Mouse (Mus musculus) T-helper 1 cell (primary cell): Measurements from ENCODE around the gene Tmem256.
"Not testable (repeated sequence)": the region's sequence is repeated elsewhere in the genome, so short reads cannot be mapped to it uniquely, and the experiment has no call there.

Source experiments
- in situ Hi-C: fragments of 300-600 bp; cut with MboI, MseI; formaldehyde crosslinking; loops from one replicate; pipeline ENCODE4 v1.15.1; 2025; ENCODE audit warnings: high pct_unique_total_duplicates

The Tmem256 gene

DNA sequence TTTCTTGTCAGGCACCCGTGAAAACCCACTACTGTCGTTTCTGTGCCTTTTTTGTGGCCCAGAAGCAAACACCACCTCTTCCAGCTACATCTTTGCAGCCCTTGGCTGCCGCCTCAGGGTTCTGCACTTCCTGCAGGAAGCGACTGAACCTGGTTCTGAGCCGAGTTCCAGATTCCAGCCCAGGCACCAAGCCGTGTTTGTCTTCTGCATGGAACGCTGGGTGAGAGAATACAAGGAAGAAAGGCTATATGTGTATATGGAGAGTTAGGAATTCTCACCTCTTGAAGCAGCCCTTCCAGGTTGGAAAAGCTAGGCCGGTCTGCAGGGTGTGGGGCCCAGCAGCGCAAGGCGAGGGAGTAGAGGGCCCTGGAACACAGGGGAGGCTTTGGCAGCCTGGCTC is 16.4 kb downstream of the Tmem256 start:
- in situ Hi-C loops, result no loop called here

DNA sequence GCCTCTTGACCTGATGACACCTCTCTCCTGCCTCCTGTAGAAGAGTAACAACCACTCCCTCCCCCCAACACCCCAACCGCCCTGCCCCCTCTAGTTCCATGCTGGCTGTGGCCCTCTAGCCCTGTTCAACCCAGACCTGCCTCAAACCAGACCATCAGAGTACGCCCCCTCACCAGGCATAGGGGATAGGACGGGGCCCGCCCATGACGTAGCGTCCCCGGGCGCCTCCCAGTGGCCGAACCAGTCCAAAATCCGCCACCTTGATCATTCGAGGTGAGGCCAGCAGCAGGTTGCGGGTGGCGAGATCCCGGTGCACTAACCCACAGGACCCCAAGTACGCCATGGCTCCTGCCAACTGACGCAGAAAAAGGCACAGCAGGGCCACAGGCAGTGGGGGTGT is 17.0 kb downstream of the Tmem256 start:
- in situ Hi-C loops, result no loop called here

DNA sequence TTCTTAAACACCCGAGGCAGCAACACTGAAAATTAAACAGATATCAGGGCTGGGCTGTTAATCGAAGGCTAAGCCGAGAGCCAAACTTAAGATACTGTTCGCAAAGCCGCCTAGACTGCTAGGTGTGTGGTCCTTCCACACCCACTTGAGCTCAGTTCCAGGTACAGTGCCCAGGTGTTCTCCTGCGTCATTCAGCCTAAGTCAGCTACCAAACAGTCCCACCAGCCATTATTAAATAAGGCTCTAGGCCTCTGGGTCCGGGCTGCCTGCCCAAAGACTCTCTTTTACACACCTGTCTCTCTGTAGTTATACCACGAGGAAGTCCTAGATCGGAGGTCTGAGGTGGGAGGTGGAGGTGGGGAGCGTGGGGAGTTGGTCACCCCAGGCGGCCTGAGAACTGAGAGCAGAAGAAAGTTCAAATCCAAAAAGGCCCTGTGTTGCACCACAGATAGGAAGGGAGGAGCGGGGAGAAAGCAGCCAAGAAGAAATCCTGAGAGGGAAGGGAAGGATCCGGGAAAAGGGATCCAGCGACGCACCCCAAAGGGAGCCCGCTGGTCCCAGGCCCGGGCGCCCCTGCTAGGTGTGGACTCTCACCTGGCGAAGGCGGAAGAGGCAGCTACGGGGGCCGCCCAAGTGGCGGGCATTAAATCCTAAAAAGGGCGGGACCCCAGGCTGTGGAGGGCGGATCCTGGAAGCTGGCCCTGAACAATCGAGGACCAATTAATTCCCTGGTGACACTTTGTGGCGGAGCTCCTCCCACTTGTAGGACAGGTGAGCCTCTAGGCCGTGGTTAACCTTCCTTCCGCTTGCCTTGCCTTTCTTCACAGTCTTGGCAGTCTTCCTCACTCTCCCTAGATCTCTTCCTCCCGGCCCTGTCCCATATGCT is 20.0 kb downstream of the Tmem256 start, which contains the start of gene Tnk1:
Tnk1 (minus strand) TSS at position 618 of the 886 bp plus-strand sequence.
- in situ Hi-C loops, result no loop called here

DNA sequence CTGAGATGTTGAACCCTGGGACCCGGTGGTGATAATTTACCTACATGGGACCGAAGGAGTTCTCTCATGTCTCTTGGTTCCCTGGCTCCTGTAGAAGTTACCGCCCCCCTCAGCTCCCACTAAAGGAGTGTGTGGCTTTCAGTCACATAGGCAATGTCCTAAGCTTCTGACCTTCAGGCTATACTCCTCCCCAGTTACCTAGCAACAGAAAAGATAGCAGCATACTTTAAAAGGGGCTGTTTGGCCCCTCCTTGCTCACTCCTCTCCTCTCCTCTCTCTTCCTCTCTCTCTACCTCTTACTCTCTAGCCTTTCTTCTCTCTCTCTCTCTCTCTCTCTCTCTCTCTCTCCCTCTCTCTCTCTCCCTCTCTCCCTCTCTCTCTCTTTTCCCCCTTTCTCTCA is 25.4 kb downstream of the Tmem256 start:
- in situ Hi-C loops, result not testable (repeated sequence)

DNA sequence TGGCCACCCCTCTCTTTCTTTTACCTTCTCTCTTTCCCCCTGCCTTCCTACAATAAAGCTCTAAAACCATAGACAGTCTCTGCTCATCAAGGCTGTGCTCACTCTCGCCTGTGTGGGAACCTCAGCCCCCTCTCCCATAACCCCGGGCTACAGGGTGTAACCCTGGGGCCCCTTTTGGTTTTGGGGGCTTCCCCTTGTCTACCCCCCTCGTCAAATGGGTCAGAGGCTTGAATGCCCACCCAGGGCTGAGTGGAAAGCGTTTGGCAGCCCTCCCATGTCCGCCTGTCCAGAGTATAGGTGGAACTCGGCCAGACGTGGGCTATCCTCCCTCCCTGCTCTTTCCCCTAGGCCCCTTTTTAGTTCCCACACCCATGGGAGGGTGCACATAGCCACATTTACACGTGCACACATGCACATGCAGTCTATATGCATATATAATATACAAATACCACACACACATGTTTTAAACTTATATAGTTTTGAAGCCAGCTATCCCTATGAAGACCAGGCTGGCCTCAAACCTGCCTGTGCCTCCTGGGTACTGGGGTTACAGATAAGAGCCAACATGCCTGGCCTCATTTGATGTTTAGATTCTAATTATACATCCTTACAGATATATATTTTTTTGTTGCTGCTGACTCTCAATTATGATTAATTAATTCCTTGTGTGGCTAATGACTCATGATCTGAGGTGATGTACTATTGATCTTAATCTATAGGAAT is 26.0 kb downstream of the Tmem256 start:
- in situ Hi-C loops, result no loop called here

DNA sequence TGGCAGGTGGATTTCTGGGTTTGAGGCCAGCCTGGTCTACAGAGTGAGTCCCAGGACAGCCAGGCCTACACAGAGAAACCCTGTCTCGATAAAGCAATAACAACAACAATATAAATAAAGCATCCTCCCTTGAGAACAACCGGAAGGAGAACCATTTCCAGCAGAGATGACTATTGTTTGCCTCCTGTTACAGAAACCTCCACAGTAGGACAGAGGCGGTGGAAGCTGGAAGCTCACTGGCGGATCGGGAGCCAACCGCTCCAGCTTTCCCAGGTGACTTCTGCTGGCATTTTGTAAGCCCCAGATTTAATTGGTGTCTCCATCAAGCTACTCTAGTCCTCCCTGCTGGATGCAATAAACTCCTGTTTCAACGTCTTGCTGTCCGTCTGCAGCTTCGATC is 27.2 kb downstream of the Tmem256 start:
- in situ Hi-C loops, result no loop called here

DNA sequence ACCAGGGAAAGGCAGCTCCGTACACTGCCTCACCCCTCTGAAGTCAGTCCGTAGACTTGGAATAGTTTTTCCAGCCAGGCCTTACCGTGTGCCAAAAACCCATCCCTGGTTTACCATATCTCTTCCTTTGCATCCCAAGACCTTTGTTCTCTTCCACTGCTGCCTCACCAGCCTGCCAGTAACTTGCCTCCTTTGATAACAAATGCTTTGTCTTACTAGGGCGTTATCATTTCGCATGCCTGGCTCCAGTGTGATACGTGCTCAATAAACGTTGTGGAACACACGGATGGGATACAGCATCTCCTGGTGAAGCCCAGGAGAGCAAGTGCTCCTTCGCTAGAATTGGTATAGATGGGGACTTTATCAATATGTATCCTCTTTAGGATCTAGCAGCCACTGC is 29.0 kb downstream of the Tmem256 start:
- in situ Hi-C loops, result no loop called here

DNA sequence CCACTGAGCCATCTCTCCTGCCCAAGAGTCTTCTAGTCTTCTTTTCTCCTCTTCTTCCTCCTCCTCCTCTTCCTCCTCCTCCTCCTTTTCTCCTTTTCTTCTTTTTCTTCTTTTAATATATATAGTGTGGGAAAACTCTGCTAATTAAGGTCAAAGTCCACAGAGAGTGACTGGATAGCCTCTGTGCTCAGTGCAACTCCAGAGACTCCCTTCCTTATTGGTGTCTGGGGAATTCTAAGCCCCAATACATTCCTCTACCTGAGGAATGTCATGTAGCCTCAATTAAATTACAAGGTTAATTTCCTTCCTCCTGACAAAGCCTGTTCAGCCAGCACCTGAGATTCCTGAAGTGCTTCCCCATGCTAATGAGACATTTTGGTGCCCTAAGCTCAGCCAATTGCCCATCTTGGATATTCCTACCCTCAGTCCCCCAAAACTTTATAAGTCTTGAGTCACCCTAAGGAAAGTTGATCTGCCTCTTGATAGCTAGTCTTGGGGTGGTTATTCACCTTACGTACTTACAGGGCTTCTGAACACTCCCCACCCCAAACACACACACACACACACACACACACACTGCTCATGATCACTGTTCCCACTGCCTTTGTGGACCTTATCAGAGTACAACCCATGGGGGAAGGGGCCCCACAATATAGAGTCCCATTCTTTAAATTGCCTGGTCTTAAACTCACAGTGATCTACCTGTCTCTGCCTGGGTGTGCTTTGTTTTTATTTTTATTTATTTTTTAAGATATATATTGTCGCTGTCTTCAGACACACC is 32.2 kb downstream of the Tmem256 start:
- in situ Hi-C loops, result no loop called here

DNA sequence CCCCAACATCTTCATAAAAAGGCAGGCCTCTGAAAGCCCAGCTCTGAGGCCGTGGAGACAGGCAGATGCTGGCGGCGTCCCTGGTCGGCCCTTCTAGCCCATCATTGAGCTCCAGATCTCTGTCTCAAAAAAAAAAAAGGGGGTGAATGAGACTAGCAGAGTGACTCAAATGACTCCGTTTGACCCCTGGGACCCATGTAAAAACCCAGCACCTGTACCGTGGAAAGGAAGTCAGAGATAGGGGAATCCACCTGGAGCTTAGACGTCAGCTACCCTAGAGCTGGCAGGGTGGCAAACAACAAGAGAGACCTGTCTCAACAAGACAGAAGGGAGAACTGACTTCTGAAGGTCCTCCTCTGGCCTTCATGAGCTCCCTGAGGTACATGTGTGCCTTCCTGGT is 33.5 kb downstream of the Tmem256 start:
- in situ Hi-C loops, result no loop called here

DNA sequence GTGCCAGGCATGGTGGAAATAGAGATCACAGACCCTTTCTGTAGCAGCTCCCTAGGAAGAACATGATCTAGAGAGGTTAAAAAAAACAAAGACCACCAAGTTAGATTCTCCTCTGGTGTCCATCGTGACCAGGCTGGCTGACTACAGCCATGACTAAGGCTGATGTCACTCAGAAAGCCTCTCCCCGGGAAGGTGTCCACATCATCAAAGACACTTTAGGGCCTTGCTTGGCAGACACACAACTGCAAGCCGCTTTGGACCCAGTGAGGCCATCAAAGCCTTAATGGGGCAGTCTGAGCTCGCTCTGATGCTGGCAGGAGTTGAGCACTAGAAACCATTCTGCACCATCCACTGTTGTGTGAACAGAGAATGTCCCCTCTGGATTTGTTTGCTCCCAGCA is 34.1 kb downstream of the Tmem256 start:
- in situ Hi-C loops, result no loop called here

DNA sequence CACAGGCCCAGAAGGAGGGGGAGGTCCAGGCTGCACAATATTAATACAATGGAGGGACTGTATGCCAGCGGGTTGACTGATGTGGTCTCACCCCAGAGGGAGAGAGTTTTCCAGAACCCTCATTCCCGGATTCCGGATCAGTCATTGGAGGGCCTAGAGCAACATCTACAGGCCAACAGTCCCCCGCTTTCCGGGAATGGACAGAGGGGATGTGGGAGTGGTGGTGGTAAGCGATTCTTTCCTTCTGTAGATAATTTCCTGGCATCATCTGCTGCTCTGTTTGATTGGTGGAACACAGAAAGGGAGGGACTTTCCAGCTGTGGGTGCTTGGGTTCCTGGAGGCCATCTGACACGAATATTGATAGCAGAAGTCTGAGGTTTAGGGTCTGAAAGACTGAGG is 37.9 kb downstream of the Tmem256 start:
- in situ Hi-C loops, result loop anchor here (5.0 kb wide), 2 partner anchors 69 to 149 kb away; partner anchors contain the start of gene Tmem102

DNA sequence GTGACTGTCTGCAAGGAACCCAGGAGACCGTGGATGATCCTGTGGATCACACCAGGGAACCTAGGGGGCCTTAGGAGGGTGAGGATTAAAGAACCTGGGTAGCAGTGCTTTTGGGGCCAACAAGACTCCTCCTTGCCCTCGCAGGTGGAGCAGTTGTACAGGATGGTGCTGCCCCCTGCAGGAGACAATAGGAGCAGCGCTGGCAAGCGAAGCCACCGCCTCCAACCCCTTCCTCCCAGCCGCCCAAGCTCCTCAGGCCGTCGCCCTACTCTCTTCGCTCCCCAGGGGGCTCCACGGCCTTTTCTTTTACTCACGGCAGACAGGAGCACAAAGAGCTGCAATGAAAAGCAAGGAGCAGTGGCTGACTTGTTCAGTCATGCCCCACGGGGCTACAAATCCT is 38.6 kb downstream of the Tmem256 start:
- in situ Hi-C loops, result loop anchor here (5.0 kb wide), 2 partner anchors 70 to 150 kb away; partner anchors contain the start of gene Tmem102

DNA sequence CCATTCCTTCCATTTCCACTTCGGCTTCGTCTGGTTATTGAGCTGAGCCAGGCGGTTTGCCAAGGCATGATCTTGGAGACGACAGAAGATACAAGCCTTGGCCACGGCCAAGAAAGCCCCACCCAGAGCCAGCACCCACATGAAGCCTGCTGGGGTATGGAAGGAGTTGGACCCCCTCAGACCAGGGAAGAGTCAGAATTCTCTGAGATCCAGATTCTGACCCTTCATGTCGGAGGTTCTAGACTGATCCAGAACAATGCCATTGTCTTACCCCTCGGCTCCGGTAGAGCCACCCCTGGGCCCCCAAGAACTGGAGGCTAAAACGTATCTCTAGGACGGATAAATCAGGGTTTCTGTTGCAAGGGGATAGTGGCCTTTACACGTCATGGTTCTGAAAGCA is 39.6 kb downstream of the Tmem256 start, which contains the start of gene Tmem95:
Tmem95 (minus strand) TSS at position 141 of the 400 bp plus-strand sequence.
- in situ Hi-C loops, result loop anchor here (5.0 kb wide), 2 partner anchors 71 to 151 kb away; partner anchors contain the start of gene Tmem102

DNA sequence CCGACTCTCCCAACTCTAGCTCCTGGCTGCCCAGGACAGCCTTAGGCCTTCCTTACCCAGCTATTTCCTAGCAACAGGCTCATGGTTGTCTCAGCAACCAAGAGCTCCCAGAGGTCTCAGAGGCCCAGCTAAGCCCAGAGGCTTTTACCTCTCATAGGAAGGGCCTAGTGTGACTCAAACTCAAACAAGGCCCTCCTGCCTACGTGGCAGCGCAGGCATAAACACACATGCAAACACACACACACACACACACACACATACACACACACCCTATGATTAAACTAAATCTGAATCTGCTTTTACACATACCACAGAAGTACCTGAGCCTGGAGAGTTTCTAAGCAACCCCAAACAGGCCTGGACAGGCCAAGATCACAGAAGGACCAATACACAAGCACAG is 40.1 kb downstream of the Tmem256 start:
- in situ Hi-C loops, result loop anchor here (5.0 kb wide), 2 partner anchors 71 to 151 kb away; partner anchors contain the start of gene Tmem102

DNA sequence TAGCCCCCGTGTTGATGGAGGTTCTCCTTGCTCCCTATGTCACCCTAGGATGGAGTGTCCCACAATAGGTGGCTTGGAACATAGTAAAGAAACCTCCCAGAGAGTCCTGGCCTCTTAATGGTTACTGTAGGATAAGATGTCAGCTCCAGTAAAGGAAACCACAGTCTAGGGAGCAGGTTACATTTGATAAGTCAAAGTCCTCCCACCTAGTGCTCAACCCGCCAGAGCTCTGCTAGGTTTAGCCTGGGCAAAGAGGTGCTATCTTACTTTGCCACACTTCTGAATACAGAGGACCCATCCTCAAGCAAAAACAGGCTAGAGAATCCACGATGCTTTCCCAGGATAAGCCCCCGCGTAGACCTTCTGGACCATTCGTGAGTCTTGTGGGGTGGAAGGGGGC is 40.6 kb downstream of the Tmem256 start:
- in situ Hi-C loops, result loop anchor here (5.0 kb wide), 2 partner anchors 72 to 152 kb away; partner anchors contain the start of gene Tmem102

DNA sequence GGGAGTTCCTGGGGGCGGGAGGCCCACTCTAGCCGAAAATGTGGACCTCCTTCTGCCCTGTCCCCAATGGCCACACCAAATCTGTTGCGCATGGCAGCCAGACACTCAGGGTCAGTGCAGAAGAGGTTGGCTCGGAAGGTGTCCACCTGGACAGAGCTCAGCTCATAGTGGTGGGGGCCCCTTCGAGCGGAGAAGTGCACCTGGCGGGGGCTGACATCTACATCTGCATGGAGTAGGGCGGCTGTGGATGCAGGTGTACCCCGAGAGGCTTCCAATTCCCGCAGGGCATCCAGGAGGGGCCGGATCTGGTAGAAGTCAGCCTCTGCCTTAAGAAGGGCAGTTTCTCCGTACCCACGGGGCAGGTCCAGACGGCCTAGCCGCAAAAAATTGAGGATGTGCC is 41.4 kb downstream of the Tmem256 start:
- in situ Hi-C loops, result loop anchor here (5.0 kb wide), 2 partner anchors 72 to 152 kb away; partner anchors contain the start of gene Tmem102

DNA sequence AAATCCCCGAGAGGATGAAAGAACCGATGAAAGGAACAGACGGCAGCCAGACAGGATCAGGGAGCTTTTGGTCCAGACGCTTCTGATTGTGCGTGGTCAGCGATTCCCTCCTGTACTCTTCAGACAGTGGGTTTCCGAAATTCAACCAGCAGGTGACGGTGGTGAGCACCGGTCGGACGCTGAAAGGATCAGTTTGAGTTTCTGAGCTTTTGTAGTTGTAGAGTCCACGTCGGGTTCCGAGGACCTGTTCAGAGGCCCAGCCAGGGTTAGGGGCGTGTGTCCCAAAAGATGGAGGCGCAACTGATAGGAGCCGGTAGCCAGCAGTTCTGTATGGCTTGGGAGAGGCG is 42.2 kb downstream of the Tmem256 start:
- in situ Hi-C loops, result no loop called here

DNA sequence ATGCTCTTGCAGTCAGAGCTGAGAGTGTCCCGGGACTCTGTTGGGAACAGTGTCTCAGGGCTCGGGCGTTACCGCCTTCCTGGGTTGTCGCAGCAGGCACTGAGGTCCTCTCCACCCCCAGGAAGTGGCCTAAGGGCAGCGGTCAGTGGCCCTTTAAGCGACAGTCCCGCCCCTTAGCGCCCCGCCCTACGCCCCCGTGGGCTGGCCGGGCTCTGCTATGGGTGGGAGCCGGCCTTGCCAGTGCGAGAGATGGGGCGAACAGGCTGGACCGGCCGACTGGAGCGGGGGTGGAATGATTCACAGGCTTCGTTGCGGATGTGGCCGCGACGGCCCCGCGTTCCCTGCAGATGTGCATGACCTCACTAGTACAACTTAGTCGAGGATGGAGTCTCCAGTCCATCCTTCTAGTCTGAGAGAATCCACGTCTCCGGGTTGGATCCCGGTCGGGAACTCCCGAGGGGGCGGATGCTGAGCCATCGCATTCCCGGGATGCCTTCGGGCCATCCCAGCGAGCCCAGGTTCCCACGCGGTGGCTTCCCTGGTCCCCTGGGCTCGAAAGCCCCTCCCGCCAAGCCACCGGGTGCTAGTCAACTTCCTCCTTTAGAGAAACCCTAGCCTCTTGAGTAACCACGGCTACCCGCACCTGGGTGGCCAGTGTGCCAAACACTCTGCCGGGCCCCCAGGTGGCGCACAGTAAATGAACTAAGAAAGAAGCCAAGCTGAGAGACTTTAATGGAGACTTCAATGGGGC is 42.7 kb downstream of the Tmem256 start, which contains the start of gene Kctd11:
Kctd11 (minus strand) TSS at position 554 of the 751 bp plus-strand sequence.
- in situ Hi-C loops, result no loop called here

DNA sequence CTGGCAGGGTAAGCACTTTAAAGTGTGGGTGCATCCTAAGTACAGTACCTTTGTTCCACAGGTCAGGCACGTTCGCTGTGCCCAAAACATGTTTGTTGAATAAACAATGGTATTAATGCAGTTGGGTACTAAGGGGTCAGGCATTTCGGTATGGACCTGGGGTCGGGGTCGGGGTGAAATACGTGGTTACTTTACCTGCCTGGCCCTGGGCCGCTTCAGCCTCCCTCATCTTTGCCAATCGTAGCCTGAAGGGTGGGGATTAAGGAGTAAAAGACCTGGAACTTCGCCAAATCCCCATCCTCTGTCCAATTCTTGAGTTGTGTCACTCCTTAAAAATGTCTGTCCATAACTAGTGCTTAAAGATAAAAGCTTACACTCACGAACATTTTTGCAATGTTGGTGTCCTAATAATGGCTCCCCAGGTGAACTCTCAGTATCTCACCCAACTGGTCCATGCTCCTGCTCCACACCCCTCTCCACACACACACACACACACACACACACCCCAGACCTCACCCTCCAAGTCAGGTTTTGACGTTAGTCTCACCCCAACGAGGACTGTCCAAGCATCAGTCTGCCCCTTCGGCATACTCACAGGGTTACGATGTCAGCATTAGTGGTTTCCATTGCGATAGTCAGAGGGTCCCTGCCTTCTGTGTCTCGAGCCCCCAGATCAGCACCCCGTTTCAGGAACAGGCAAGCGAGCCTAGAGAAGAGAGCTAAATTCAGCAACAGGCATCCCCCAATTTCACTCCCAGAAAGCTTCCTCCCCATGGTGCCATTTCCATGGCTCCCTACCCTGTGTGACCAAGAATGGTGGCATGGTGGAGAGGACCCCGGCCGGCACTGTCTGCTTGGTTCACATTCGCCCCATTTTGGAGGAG is 43.7 kb downstream of the Tmem256 start:
- in situ Hi-C loops, result no loop called here

DNA sequence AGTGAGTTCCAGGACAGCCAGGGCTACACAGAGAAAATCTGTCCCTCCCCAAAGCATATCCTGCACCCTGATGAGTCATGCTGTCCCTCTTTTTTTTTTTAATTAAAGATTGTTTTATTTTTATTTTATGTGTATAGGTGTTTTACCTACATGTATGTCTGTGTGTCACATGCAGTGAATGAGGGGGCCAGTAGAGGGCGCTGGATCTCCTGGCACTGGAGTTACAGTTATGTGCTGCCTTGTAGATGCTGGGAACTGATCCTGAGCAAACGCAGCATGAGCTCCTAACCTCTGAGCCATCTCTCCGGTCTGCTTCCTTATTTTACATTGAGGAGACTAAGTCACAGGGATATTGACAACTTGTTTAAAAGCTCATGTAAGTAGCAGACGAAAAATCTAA is 44.8 kb downstream of the Tmem256 start:
- in situ Hi-C loops, result no loop called here
